Mouse (Mus musculus): ENCODE data around the gene C1qtnf6.

C1qtnf6 gene

GRCm38 (mm10) chr15:78481448-78482000 lies 49.7 kb downstream of the C1qtnf6 start:
- DNase-seq (ENCODE audit: extremely low spot score, low spot score): no peak

DNA sequence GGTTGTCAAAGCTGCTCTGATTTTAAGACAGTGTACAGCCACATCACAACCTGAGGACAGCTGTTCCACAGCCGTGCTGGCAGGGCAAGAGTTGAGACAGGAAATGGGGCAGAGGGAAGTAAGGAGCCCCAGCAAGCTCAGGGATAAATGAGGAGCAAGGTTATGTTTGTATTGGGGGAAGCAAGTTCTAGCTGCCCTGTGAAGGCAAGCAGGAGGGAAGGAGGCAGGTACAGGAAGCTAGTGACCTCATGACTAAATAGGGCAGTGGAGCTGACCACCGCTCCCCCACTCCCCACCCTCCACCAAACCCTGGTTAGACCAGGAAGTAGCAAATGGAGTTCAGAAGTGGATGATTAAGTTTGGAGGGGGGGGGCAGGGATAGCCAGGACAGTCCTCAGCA lies 50.2 kb downstream of the C1qtnf6 start:
- DNase-seq (ENCODE audit: extremely low spot score, low spot score): no peak

DNA sequence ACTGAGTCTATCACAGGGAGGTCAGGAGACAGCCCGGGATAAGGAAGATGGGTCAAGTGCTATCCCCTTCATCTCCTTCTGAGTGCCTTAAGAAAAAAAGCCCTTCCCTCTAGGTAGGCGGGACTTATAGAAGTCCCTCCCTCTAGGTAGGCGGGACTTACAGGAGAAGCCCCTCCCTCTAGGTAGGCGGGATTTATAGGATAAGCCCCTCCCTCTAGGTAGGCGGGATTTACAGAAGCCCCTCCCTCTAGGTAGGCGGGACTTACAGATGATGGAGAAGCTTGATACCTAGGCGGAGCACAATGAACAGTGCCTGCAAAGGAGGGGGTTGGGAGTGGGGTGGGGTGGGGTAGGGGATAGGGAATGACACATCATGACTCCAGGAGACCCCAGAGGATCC lies 51.1 kb downstream of the C1qtnf6 start:
- DNase-seq (ENCODE audit: extremely low spot score, low spot score): no peak

DNA sequence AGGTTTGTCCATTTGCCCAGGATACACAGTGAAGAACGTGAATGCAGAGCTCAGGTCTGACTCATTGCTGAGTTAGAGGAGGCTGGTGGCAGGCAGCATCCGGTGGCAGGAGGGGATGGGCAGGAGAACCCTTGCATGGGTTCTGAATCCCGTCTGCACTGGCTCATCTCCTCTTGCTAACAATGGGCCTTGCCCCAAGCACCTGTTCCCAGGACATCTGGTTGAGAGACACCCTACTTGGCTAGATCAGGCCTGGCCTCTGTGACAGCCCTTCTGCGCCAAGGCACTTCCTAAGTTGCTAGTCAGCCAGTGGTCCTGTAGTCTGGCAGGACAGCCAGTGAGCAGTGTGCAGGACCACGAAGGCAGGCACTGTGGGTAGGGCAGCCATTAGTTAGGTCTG lies 51.7 kb downstream of the C1qtnf6 start:
- DNase-seq (ENCODE audit: extremely low spot score, low spot score): no peak

DNA sequence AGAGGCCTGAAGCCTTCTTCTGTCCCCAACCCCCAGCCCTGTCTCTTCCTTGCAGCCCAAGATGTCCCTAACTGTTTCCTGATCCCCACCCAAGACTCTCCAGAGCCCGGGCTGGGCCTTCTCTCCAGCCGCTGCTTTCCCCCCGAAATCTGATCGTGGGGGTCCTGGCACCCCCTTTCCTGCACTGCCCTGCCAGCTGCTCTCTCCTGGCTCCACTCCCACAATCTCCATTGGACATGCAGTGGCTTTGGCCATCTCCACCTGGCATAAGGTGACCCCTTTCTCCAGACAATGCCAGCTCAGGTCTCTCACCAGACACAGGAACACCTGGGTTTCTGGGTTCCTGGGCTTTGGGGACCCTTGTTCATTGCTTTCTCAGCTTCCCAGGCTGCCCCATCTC lies 53.1 kb downstream of the C1qtnf6 start:
- no peak for DNase-seq (ENCODE audit: extremely low spot score, low spot score)

GRCm38 (mm10) chr15:78476878-78477277 lies 54.3 kb downstream of the C1qtnf6 start:
- no peak for DNase-seq (ENCODE audit: extremely low spot score, low spot score)

DNA sequence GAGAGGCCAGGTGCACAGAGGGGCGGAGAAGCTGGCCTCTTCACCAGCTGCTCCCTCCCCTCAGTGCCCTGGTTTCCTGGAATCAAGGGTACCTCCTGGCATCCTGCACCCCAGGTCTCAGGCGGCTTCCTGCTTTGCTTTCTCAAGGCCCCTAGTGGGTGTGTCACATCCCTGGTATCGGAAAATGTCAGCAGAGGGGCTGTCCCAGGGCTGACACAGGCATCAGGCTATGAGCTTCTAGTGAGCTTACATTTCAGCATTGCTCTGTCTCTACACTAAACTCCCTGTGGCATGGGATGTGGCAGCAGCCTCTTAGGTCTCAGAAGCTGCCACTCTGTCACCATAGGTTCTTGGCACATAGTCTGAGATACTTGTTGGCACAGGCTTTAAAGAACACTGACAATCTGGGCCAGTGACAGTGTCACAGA lies 55.6 kb downstream of the C1qtnf6 start:
- DNase-seq (ENCODE audit: extremely low spot score, low spot score): no peak

- DNase-seq (ENCODE audit: extremely low spot score, low spot score): no peak
These were observed 57.8 kb downstream of the C1qtnf6 start for GRCm38 (mm10) chr15:78473442-78473841.
